Mouse (Mus musculus) embryonic facial prominence, embryonic 15.5 days (tissue): Measurements from ENCODE around the gene Cox8c. TPM values are rescaled to one million over a fixed set of nuclear protein-coding genes. Genes with fewer than 3 reads are reported as not detected.
A peak's percentile ranks its signal among the peaks of the same experiment; 100 is the strongest.

Experiments
- ATAC-seq: fragments of 200-750 bp; cut with Nextera tagmentation; 2 replicates; pipeline ENCODE4 v1.8.0; 2017; ENCODE audit warnings: low read depth, moderate TSS enrichment; ENCODE audit not compliant: insufficient number of reproducible peaks, low FRiP score, low TSS enrichment
- H3K27ac ChIP-seq: fragments of 300-500 bp; sonication (generic); replicated peaks from 2 replicates; pipeline ENCODE4 v1.5.1; 2015; ENCODE audit warnings: mild to moderate bottlenecking, inconsistent platforms
- H3K27me3 ChIP-seq: fragments of 300-500 bp; sonication (generic); 2 replicates; pipeline ENCODE4 v1.6.1; 2015; ENCODE audit warnings: inconsistent platforms
- H3K36me3 ChIP-seq: fragments of 300-500 bp; sonication (generic); 2 replicates; pipeline ENCODE4 v1.6.1; 2015; ENCODE audit warnings: mild to moderate bottlenecking, inconsistent platforms
- H3K4me1 ChIP-seq: fragments of 300-500 bp; sonication (generic); 2 replicates; pipeline ENCODE4 v1.6.1; 2015; ENCODE audit warnings: inconsistent platforms
- H3K4me2 ChIP-seq: fragments of 300-500 bp; sonication (generic); replicated peaks from 2 replicates; pipeline ENCODE4 v1.6.1; 2015; ENCODE audit warnings: mild to moderate bottlenecking, inconsistent platforms
- H3K4me3 ChIP-seq: fragments of 300-500 bp; sonication (generic); replicated peaks from 2 replicates; pipeline ENCODE4 v1.5.1; 2015; ENCODE audit warnings: mild to moderate bottlenecking, inconsistent platforms
- H3K9ac ChIP-seq: fragments of 300-500 bp; sonication (generic); 2 replicates; pipeline ENCODE4 v1.6.1; 2015; ENCODE audit warnings: inconsistent platforms
- H3K9me3 ChIP-seq: fragments of 300-500 bp; sonication (generic); replicated peaks from 2 replicates; pipeline ENCODE4 v1.6.1; 2016; ENCODE audit warnings: inconsistent platforms
- WGBS: fragments of 180-500 bp; shearing (Covaris S2); methylation state at CpG from one replicate; pipeline ENCODE4 v1.1.7; 2015; 5-methylcytosine and 5-hydroxymethylcytosine counted together
- polyA plus RNA-seq: library from polyadenylated mRNA; unstranded; fragments of >200 nt; fragmentation: Nextera tagmentation; extraction: Ambion mirVana; gene quantifications from 2 replicates; pipeline ENCODE4 v1.2.1, GENCODE M21; 2015

Gene Cox8c
- 0.42 TPM in 1 of 2 replicates, not detected in the other for polyA plus RNA-seq

DNA sequence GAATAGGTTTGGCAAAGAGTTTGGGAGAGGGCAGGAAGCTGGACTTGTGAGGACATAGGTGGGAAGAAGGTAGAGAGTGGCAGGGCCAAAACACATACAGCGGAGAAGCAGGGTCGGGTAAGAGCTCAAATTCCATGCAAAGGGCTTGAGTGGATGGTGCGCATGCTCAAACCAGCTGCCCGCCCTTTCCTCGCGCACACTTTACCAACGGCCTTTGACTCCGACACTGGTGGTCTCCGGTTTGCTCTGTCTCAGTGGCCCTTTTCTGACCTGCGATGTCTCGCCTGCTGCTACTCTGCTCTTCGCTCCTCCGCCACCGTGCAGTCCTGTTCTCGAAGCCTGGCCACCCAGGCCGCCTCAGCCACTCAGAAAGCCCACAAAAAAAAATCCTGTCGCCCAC is at the start of gene Cox8c:
TSS of gene Cox8c (plus strand) at position 226 of the 400 bp plus-strand sequence.
- H3K4me2 ChIP-seq = no peak within 1 kb of the TSS
- H3K4me1 ChIP-seq = no peaks in the 10 kb centered on the region
- 91% methylated on average over 17 of the region's 17 CpGs for WGBS
- no peaks in the 10 kb centered on the region for H3K27me3 ChIP-seq
- no peaks in the 10 kb centered on the region for H3K9me3 ChIP-seq
- no peak within 1 kb of the TSS for H3K4me3 ChIP-seq
- ATAC-seq = no peak
- no peaks in the 10 kb centered on the region for H3K36me3 ChIP-seq
- no peak within 1 kb of the TSS for H3K27ac ChIP-seq
- H3K9ac ChIP-seq = no peak within 1 kb of the TSS

DNA sequence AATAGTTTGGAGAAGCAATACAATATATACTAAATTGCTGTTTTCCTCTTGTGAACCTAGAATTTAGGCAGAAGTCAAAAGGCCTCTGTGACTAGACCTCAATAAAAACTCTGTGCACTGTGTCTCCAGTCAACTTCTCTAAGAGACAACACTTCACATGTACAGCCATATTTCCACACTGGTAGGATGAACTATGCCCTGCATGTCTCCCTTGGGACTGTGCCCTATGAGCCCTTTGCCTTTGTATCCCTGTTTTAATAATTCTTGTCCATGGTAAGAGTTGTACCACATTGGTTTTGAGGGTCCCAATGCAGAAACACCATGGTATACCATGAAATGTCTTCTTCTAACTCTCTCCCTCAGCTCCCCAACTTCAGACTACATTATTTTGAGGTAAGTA is 38.3 kb upstream of the Cox8c start:
- Histone ChIP-seq H3K4me3 (no peak overlapping the region), H3K27me3 (no peaks in the 10 kb centered on the region), H3K9me3 (no peaks in the 10 kb centered on the region), H3K4me1 (no peaks in the 10 kb centered on the region), H3K36me3 (no peaks in the 10 kb centered on the region), H3K4me2 (no peak overlapping the region), H3K9ac (no peak overlapping the region), H3K27ac (no peak overlapping the region)
- no peak for ATAC-seq

DNA sequence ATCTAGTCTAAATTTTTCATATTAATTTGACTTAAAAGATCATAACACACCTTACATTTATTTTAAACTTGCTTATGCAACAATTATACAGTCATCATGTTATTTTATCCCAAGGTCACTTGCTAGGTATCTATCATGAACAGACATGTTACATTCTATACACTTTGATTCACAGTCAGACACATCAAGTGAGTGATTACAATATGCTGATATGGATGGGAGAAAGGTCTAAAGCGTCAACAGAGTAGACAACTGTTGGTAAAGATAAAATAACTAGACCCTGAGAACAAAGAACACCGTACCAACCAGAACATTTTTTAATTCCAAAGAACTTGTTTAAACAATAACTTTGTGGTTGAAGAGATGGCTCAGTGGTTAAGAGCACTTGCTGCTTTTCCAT is 29.3 kb upstream of the Cox8c start:
- no peak overlapping the region for H3K27ac ChIP-seq
- H3K9me3 ChIP-seq = no peaks in the 10 kb centered on the region
- no peaks in the 10 kb centered on the region for H3K27me3 ChIP-seq
- no peak overlapping the region for H3K4me2 ChIP-seq
- H3K9ac ChIP-seq = no peak overlapping the region
- no peak for ATAC-seq
- H3K4me3 ChIP-seq = no peak overlapping the region
- H3K4me1 ChIP-seq = no peaks in the 10 kb centered on the region
- 75% methylated on average over 2 of the region's 2 CpGs for WGBS
- no peaks in the 10 kb centered on the region for H3K36me3 ChIP-seq

GRCm38 (mm10) chr12:102870527-102870926 is 28.6 kb upstream of the Cox8c start:
- no peak overlapping the region for H3K4me2 ChIP-seq
- H3K27ac ChIP-seq = no peak overlapping the region
- no peaks in the 10 kb centered on the region for H3K9me3 ChIP-seq
- no peak for ATAC-seq
- WGBS = 84% methylated on average over 1 of the region's 1 CpGs
- H3K36me3 ChIP-seq = no peaks in the 10 kb centered on the region
- no peak overlapping the region for H3K9ac ChIP-seq
- H3K4me1 ChIP-seq = no peaks in the 10 kb centered on the region
- H3K27me3 ChIP-seq = no peaks in the 10 kb centered on the region
- H3K4me3 ChIP-seq = no peak overlapping the region

DNA sequence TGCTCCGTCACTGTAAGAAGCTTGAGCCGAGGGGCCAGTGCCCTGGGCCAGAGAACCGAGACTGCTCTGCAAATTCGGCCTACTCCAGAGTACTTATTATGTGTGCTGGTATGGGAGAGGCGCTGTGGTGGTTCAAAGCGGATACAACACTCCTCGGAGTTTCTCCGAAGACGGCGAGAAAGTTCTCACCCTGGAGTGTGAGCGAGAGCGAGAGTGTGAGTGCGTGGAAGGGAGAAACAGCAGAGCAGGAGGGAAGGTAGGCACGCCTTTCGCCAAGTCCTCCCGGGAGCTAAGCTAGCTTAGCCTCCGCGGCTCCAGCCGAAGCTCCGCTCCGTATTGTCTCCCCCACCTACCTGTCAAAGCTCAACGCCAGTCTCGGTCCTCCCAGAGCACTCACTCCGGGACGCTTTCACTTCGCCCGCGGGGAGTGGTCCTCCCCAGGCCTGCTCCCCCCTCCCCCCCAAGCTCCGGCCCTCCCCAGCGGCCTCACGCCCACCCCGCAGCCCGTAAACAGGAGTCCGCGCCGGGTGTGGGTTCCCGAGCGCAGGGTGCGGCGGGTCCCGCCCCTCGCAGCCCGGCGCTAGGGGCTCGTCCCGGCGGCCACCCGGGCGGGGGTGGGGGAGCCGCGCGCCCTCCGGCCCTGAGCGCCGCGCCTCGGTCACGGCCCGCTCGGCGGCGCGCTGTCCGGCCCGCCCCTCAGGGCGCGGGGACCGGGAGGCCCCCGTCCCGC is 21.6 kb upstream of the Cox8c start:
- peak; percentile 71 for ATAC-seq
- peak overlapping the region; percentile 69 for H3K4me2 ChIP-seq
- no peaks in the 10 kb centered on the region for H3K36me3 ChIP-seq
- H3K9ac ChIP-seq = peak overlapping the region; percentile 96
- H3K9me3 ChIP-seq = no peaks in the 10 kb centered on the region
- H3K4me1 ChIP-seq = peaks cover 10% of the 10 kb centered on the region
- peak overlapping the region; percentile 92 for H3K4me3 ChIP-seq
- 0% methylated on average over 55 of the region's 70 CpGs for WGBS
- H3K27ac ChIP-seq = peak overlapping the region; percentile 97
- no peaks in the 10 kb centered on the region for H3K27me3 ChIP-seq

- Histone ChIP-seq H3K4me2 (peak within 1 kb of the TSS; percentile 69), H3K4me3 (peak within 1 kb of the TSS; percentile 92), H3K9me3 (no peaks in the 10 kb centered on the region), H3K27ac (peak within 1 kb of the TSS; percentile 97), H3K27me3 (no peaks in the 10 kb centered on the region), H3K9ac (peak within 1 kb of the TSS; percentile 96), H3K36me3 (no peaks in the 10 kb centered on the region), H3K4me1 (peaks cover 10% of the 10 kb centered on the region)
- ATAC-seq = peak; percentile 96
- WGBS = under 1% methylated on average over 56 of the region's 95 CpGs
Measured at GRCm38 (mm10) chr12:102878031-102878823, 20.9 kb upstream of the Cox8c start, which contains the start of gene Btbd7. TSS of gene Btbd7 (minus strand) at chr12:102878471.

DNA sequence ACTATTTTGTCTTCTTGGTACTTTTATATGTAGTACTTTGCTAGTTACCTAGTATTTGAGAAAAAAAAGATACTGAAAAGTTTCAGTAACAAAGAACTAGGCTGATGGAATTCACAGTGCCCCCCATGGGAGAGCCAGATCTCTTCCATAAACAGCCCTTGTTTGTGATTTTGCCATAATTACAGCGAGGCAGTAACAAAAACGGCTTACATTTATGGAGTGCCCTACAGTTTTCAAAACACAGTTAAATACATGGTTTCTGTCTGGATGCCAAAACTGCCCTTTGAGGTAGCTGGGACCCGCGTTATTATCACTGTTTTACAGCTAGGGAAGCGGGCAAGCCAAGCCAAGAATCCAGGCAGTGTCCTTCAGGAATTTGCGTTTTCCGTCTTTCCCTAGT is 20.2 kb upstream of the Cox8c start:
- 21% methylated on average over 7 of the region's 7 CpGs for WGBS
- Histone ChIP-seq H3K4me2 (peak overlapping the region; percentile 69), H3K4me3 (peak overlapping the region; percentile 92), H3K9ac (peak overlapping the region; percentile 12; the same call in 1 of the 2 replicates), H3K27me3 (no peaks in the 10 kb centered on the region), H3K36me3 (no peaks in the 10 kb centered on the region), H3K9me3 (no peaks in the 10 kb centered on the region), H3K27ac (peak overlapping the region; percentile 97), H3K4me1 (peaks cover 10% of the 10 kb centered on the region)
- no peak for ATAC-seq

GRCm38 (mm10) chr12:102885735-102886134 is 13.4 kb upstream of the Cox8c start:
- no peak overlapping the region for H3K4me2 ChIP-seq
- no peak overlapping the region for H3K27ac ChIP-seq
- H3K27me3 ChIP-seq = no peaks in the 10 kb centered on the region
- no peak overlapping the region for H3K9ac ChIP-seq
- H3K9me3 ChIP-seq = no peaks in the 10 kb centered on the region
- H3K4me3 ChIP-seq = no peak overlapping the region
- WGBS = 19% methylated on average over 5 of the region's 5 CpGs
- no peaks in the 10 kb centered on the region for H3K36me3 ChIP-seq
- ATAC-seq = no peak
- no peaks in the 10 kb centered on the region for H3K4me1 ChIP-seq

GRCm38 (mm10) chr12:102887366-102887765 is 11.8 kb upstream of the Cox8c start:
- 58% methylated on average over 10 of the region's 10 CpGs for WGBS
- no peak for ATAC-seq
- no peaks in the 10 kb centered on the region for H3K36me3 ChIP-seq

DNA sequence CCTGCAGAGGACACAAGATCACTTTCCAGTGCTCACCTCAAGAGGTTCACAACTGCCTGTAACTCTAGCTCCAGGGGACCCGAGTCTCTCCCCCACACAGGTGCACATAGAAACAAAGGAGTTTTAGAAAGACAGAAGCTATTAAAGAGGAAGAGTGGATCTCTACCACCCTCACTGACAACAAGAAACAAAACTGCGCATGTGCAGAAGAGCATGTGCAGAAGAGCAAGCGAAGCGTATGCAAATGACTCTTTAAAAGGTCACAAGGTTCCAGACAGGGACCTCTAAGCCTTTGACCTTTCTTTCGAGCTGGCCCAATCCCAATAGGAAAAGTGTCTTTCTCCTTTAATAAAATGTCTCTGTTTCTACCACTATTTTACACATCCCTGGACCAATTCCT is 10.5 kb upstream of the Cox8c start:
- Histone ChIP-seq H3K27me3 (no peaks in the 10 kb centered on the region), H3K4me3 (no peak overlapping the region), H3K9ac (no peak overlapping the region), H3K27ac (no peak overlapping the region), H3K36me3 (no peaks in the 10 kb centered on the region), H3K4me2 (no peak overlapping the region), H3K9me3 (no peaks in the 10 kb centered on the region), H3K4me1 (no peaks in the 10 kb centered on the region)
- ATAC-seq = no peak
- 55% methylated on average over 5 of the region's 5 CpGs for WGBS

More at GRCm38 (mm10) chr12:102887366-102887765, 11.8 kb upstream of the Cox8c start:
- H3K9me3 ChIP-seq = no peaks in the 10 kb centered on the region
- H3K4me2 ChIP-seq = no peak overlapping the region
- H3K27me3 ChIP-seq = no peaks in the 10 kb centered on the region
- H3K4me3 ChIP-seq = no peak overlapping the region
- no peak overlapping the region for H3K27ac ChIP-seq
- no peak overlapping the region for H3K9ac ChIP-seq
- H3K4me1 ChIP-seq = no peaks in the 10 kb centered on the region

DNA sequence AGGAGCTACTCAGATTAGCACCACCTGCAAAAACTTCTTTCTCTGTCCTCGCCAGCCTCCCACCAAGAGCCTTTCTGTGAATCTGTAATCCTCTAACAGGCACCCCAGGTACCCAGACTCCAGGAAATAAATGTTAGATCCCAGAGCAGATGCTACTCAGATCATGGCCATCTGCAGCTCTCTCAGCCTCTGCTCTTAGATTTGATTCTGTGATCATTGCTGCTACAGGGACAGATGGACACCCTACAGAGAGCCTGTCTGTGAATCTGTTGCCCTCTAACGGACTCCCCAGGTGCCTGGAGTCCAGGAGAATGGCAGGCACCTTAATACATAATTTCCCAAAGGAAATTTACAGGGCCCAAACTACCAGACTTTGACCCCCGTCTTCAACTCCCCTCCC is 9.1 kb downstream of the Cox8c start:
- no peak overlapping the region for H3K9ac ChIP-seq
- H3K4me3 ChIP-seq = no peak overlapping the region
- ATAC-seq = no peak
- H3K27me3 ChIP-seq = no peaks in the 10 kb centered on the region
- no peaks in the 10 kb centered on the region for H3K4me1 ChIP-seq
- no peak overlapping the region for H3K4me2 ChIP-seq
- no peaks in the 10 kb centered on the region for H3K9me3 ChIP-seq
- H3K27ac ChIP-seq = no peak overlapping the region
- WGBS = 41% methylated on average over 3 of the region's 3 CpGs
- no peaks in the 10 kb centered on the region for H3K36me3 ChIP-seq
